Mouse (Mus musculus) gastrocnemius, postnatal 25 days (tissue): ENCODE measurements around the gene Olfr373. TPM values are rescaled to one million over a fixed set of nuclear protein-coding genes. Genes with fewer than 3 reads are reported as not detected.

ENCODE experiments used
- DNase-seq: peaks from one replicate; pipeline ENCODE4 v3.0.0; 2022
- total RNA-seq, 2 experiments: library from RNA; stranded (reverse); gene quantifications; 1 replicate in 1 of 2; 2 replicates in 1 of 2; pipeline ENCODE4 v1.2.3; 2021

The Olfr373 gene
- total RNA-seq, 2 experiments from 2014 or later: not detected

DNA sequence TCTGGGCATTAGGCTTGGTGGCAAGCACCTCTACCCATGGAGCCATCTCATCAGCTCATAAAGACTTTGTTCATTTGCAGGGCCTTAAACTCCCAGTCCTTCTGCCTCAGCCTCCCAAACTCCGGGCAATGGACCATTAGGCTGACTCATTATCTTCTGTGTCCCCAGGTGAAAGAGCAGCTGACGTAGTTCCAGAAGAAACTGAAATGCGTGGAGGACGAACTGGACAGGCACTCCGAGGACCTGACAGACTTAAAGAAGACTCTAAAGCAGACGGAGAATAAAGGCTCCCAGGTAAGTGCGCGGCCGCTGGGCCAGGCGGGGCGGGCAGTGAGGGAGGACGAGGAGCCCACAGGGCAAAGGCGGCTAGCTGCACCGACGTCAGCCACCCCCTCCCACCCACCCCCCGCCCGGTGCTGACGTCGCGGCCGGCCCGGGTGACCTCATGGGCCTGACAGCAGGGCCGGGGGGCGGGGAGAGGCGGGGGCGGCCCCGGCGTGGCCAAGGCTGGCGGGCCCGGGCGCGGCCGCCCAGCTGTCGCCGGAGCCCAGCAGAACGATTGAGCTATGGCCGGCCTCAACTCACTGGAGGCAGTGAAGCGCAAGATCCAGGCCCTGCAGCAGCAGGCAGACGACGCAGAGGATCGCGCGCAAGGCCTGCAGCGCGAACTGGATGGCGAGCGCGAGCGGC, 51.9 kb downstream of the Olfr373 start, which contains the start of gene Tpm4:
Gene Tpm4 (plus strand): TSS at position 220 of the 690 bp plus-strand sequence.
- peak; percentile 80 for DNase-seq

DNA sequence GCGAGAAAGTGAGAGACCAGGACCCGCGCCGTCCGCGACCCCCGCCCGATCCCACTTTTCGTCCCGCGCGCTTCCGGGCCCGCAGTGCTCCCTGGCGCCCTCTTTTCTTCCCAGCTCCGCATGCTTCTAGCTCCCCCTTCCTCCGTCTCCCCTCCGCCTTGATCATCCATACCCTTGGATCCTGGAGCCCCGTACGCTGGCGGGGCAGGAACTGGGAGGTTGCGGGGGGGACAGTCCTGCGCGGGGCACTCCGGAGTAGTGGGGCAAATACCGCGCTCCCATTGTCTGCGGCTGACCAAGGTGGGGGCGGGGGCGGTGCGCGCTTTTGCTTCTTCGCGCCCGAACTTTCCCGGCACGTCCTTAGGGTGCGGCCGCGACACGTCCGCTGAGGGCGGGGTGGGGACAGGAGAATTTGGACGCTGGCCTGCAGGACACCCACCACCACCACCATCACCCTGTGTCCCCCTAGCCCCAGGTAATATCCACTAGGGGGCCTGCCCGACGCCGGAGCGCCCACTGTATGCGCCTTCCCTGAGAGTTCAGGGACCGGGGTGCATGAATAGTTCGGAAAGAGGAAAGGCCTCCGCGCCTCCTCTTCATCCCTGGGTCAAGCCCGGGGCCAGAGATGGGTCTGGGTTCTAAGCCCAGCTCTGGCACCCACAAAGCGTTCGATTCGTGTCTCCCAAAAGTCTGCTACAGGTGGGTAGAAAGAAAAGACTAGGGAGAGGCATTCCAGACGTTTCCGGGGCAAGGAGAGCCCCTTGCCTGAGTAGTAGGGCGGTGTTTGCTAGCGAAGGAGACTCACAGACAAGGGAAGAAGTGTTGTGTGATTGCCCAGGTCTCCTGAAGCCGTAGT, 52.7 kb downstream of the Olfr373 start:
- DNase-seq: peak; percentile 55

DNA sequence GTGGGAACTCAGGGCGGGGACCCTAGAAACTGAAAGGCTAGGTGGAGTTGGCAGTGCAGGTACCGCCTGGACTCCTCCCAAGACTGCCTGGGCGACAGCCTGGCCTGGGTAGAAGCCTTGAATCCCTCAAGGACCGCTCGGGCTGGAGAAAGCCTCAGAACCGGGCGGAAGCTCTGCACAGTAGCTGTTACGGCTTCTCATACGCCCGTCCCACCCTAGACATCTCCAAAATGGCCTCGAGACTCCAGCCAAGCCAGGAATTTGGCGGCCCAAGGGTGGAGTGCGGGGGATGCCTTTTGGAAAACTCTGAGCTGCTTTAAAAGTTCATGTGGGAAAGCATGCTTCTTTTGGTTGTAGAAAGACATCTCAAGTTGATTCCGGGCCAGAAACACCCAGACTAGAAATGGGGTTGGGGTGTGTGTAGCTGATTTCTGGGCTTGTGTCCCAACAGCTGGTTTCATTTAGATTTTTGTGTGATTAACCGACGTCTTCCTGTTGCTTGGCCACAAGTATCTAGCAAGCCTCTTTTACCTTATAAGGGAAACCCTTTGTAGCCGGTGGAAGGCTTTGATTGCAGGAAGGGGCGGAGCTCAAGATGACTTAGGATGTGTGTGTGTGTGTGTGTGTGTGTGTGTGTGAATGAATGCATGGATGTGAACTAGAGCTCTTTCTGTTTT, 53.5 kb downstream of the Olfr373 start:
- peak; percentile 77 for DNase-seq

DNA sequence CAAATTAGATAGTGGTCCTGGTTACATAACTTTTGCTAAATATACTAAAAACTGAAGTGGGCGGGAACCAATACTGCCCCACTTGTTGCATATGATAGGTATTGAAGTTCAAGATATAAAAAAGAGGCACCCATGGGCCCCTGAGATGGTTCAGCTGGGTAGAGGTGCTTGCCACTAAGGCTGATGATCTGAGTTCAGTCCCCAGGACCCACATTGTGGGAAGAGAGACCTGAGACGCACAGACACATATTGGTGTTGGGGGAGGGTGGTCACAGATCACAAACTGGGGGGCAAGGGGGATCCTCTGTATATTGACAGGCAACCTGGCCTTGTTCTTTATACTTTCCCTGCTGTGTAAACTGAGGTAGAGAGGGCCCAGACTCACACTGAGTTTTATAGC, 54.5 kb downstream of the Olfr373 start:
- no peak for DNase-seq

DNA sequence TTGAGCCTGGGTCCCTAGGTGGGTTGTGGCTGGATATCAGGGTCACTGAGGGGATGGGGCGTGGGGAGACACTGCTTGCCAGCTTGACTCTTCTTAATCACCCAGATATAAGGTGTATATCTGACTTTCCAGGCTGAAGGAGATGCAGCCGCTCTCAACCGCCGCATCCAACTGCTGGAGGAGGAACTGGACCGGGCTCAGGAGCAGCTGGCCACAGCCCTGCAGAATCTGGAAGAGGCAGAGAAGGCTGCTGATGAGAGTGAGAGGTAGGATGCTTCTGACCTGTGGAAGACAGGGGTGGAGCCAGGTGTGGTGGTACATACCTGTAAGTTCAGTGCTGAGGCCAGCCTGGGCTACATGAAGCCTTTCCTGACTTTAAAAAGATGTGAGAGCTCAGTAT, 55.5 kb downstream of the Olfr373 start:
- DNase-seq: no peak

DNA sequence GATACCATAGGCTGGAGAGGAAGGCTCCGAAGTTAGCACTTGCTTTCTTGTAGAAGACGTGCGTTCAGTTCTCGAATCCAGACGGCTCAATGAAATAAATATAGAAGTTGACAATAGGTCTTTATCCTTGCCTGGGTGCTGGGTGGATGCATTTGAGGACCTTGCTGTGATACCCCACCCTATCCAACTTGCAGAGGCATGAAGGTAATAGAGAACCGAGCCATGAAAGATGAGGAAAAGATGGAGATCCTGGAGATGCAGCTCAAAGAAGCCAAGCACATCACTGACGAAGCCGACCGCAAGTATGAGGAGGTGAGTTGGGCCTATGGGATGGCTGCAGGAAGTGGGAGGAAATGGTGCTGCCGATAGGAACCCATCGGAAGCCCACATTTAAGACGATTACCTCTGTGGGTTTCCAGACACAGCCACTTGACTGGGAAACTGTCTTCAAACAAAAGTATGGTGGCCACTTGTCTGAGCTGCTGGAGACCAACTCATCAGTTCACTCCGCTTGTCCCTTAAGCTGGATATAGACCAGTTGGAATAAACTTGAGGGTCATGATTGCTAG, 60.4 kb downstream of the Olfr373 start:
- no peak for DNase-seq

DNA sequence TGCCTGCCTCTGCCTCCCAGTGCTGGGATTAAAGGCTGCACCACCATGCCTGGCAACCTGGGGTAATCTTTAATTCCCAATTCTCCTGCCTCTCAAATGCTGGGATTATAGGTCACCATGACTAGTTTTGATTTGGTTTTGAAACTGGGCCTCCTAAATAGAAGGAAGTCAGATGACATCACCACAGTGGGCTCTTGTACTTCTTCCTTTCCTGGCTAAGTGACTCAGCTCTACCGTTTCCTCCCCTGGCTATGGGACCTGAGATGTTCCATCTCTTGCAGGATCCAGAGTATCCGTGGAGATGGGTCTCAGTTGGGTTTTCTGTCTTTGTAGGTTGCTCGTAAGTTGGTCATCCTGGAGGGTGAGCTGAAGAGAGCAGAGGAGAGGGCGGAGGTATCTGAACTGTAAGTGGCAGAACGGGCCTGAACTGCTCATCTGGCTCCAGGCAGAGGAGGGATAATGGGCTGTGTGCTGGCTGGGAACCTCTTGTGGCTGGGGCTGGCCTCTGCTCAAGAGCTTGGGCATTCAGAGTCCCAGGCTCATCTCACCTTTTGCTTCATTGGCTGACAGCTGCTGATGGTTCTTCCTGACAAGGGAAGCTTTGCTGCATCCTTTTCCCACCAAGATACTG, 61.5 kb downstream of the Olfr373 start:
- no peak for DNase-seq

DNA sequence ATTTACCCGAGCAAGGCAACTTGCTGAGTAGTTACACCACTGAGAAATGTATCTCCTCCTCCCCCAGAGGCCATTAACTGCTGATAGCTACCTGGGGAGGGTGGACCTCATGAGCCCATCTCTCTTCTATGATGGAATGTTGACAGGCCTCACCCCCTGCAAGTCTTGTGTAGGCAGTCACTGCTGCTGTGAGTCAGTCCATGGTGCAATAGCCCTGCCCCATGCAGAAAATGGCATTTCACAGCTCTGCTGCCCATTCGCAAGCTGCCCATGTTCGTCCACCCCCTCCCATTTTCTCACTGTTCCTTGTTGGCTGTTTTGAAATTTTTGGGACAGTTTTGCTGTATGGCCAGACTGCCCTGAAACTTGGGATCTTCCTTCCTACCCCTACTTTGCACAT, 62.5 kb downstream of the Olfr373 start:
- no peak for DNase-seq

DNA sequence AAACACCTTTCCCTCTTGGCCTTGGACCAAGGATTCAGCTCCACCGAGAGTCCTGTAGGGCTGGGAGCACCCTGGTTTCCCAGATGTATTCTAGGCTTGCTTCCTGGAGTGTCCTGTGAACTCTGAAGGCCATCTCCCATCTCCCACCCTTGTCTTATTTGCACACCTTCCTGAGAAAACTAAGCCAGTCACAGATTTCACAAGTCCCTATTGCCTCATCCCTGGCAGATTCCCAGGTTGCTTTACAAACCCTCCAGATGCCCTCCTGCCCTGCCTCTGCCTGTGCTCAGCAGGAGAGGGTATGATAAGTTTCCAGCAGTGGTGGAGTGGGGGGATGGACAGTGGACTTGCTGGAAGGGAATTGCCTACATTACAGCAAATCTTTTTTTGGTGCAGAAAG, 63.1 kb downstream of the Olfr373 start:
- DNase-seq: no peak

DNA sequence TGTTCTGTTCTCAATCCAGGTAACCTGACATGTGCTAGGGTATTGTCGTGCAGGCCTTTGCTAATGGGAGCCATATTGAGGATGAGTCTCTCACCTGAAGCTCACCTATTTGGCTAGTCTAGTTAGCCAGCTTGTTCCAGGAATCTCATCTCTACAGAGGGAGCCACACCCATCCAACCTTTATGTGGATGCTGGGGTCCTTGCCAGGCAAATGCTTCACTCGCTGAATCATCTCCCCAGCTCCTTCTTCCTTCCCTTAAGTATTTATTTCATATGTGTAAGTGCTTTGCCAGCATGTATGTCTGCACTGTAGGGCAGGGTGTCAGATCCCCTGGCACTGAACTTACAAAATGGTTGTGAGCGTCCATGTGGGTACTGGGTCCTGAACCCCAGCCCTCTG, 63.6 kb downstream of the Olfr373 start:
- DNase-seq: no peak

DNA sequence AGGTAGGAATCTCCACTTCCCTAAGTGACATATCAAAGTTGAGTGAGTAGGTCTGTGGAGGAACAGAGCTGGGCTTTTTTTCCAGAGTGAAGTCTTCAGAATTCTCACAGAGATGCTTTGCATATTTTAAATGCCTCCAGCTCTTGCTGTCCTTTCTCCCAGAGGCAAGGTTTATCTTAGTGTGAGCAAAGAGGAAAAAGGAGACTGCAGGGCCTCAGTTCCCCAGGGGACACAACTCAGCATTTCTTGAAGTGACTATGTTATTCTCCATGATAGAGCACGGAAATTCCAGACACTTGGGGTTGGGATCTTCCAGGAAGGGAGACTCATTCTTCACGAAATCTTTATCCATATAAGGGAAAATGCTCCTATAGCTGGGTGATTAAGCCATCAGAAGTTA, 64.3 kb downstream of the Olfr373 start:
- no peak for DNase-seq

DNA sequence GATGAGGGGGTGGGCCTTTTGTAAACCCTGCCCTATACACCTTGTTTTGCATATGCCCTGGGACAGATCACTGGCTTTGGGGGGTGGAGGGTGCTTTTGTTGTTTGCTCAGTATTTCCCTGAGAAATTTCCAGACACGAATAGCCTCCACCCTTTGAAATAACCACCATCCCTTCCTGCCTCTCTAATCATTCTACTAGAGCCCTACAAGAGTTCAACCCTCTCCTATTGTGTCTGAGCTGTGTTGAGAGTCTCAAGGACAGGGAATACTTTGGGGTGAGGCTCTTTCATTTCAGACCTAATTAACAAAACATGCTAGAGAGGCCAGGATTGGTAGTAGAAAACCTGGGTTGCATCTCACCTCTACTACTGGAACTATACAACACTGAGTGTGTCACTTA, 66.1 kb downstream of the Olfr373 start:
- no peak for DNase-seq

DNA sequence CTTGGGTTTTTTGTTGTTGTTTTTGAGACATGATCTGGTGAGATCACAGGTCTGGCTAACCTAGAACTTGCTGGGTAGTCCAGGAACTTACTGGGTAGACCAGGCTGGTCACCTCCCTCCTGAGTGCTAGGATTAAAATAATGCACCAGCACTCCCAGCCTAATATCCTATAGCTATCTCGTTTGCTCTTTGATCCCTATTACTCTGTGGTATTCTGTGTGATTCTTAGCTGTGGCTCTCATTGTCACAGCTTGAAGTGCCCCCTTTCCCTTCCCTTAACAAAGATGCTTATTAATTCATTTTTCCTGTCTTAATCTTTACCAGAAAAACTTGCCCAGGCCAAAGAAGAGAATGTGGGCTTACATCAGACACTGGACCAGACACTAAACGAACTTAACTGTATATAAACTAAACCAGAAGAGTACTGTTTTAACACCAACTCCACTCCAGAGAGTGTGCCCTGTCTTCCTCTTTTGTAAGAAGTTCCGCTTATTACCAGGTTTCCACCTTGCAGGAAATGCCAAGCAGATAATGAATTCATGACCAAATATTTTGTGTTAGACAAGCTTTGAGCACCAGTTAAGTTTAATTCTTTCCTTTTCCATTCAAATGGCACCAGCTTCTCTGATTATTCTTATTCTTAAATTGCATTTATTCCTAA, 68.6 kb downstream of the Olfr373 start:
- no peak for DNase-seq

Other genes with a start within 250 kb of the Olfr373 start
- gene Zfp709, start 201.2 kb upstream of the Olfr373 start, total RNA-seq: 1 to 10 TPM; 2.3 to 2.6 TPM
- gene Zfp882, start 174.6 kb upstream of the Olfr373 start, total RNA-seq: 1 to 10 TPM; 2.5 to 2.6 TPM
- gene Zfp617, start 174.5 kb upstream of the Olfr373 start, total RNA-seq: 10 to 100 TPM; 14.5 to 18.5 TPM
- gene Zfp961, start 132.1 kb upstream of the Olfr373 start, total RNA-seq: 1 to 10 TPM; 2.4 to 3.0 TPM
- under 1 TPM; 0.36 to 0.40 TPM for gene Cyp4f18, start 73.6 kb upstream of the Olfr373 start, total RNA-seq
- gene Olfr372, start 42.0 kb upstream of the Olfr373 start, total RNA-seq: not detected
- gene Olfr374, start 23.9 kb downstream of the Olfr373 start, total RNA-seq: not detected
- 10 to 100 TPM; 41.3 to 53.8 TPM for gene Tpm4, start 51.8 kb downstream of the Olfr373 start, total RNA-seq
- 10 to 100 TPM in 1 of 2 experiments, 1 to 10 TPM in 1; 9.7 to 11.4 TPM for gene Rab8a, start 78.0 kb downstream of the Olfr373 start, total RNA-seq
- not detected for gene Hsh2d, start 106.5 kb downstream of the Olfr373 start, total RNA-seq
- not detected for gene Cib3, start 129.7 kb downstream of the Olfr373 start, total RNA-seq
- not detected for gene Gm11034, start 130.5 kb downstream of the Olfr373 start, total RNA-seq
- 10 to 100 TPM in 1 of 2 experiments, 1 to 10 TPM in 1; 8.8 to 11.9 TPM for gene Fam32a, start 136.6 kb downstream of the Olfr373 start, total RNA-seq
- gene Ap1m1, start 156.8 kb downstream of the Olfr373 start, total RNA-seq: 10 to 100 TPM; 21.0 to 22.2 TPM
- 1 to 10 TPM; 2.0 to 3.7 TPM for gene Gm10282, start 222.1 kb downstream of the Olfr373 start, total RNA-seq
- 10 to 100 TPM; 16.1 to 17.4 TPM for gene Klf2, start 235.9 kb downstream of the Olfr373 start, total RNA-seq